Mouse (Mus musculus): Measurements from ENCODE around the gene Pdzd9.

The Pdzd9 gene

DNA sequence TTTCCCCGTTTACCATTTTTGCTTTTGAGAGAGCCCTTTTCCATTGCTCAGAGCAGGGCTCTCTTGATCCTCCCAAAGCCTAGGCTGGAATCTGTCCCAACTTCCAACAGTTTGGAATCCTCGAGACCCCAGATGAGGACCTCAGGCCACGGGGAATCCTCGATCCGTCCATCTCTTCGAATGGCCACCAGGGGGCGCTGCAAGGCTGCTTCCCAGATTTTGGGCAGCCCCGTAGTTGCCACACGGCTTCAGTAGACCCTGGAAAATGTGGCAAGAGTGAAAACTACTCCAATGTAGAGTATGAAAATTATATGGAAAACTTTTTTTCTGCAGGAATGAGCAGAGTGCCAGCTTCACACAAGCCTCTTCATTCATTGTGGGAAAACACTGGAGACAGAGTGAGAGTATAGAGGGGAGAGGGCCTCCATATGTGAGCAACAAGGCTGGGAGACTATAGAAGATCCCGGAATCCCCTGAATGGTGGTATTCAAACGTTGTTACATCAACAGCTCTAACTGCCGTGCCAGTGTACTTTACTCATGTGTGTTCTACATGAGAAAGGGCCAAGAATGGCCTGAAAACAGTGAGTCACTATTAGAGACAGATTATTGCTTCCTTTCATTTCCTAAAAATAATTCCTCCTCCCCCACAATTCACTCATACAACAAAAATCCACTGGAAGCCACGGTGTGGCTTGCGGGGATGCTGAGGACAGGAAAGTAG, at the start of gene Pdzd9:
Gene Pdzd9, minus strand, starts transcription at position 191 of the 723 bp plus-strand sequence.
- WGBS = 11% methylated on average over 14 of the region's 14 CpGs

DNA sequence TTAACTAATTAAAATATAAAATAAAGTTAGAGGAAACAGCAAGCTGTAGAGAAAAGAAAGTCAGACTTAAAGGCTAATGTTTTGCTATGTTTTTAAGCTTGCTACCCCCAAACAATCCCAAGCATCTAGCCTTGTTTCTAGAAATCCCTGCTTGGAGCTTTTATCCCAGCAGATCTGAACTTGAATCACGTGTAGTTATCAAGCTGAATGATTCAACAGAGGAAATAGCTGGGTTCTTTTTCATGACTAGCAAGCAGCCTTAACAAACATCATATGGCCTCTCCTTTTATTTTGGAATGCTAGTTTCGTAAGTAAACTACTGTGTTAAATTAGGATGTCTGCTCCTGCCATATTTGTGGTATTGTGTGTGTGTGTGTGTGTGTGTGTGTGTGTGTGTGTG, 47.1 kb upstream of the Pdzd9 start:
- 35% methylated on average over 2 of the region's 2 CpGs for WGBS

DNA sequence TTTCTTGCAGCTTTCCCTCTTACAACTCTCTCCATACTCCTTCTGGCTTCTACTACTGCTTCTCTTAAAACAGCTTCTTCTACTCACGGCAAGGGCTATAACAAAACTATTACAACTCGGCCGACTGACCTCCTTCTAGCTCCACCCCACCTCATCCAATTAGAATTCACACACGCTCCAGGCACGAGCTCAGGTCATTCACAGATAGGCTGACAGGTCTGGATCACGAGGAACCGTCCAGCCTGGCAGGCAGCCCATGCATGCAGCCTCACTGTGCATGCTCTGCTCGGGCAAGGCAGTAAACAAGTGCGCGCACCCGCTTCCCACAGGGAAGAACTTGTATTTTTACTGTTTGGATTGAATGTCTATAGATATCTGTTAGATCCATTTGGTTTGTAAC, 43.8 kb upstream of the Pdzd9 start:
- WGBS = 66% methylated on average over 11 of the region's 11 CpGs

DNA sequence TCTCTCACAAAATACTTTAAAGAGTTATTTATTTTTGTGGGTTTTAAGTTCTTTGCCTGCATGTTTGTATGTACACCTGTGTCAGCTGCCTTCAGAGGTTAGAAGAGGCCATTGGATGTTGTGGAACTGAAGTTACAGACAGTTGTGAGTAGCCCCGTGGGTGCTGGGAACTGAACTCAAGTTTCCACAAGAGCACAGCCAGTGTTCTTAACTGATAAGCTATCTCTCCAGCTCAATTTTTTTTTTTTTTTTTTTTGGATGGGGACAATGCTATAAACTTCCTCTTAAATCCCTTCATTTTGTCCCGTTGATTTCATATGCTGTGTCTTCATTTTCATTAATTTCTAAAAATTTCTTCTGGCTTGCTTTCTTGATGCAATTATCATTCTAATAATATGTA, 43.1 kb upstream of the Pdzd9 start:
- WGBS = 92% methylated on average over 2 of the region's 2 CpGs

DNA sequence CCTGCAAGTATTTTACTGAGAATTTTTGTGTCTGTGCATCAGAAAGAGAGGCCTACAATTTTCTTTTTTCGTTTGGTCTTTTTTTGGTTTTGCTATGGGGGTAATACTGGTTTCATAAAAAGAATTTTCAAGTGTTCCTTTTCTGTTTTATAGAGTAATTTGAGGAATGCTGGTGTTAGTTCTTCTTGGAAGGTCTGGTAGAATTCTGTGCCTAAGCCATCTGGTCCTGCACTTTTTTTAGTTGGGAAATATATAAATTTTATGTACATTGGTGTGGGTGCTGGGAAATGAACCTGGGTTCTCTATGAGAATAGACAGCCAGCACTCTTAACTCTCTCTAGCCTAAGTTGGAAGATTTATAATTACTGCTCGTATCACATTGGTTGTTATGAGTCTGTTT, 41.9 kb upstream of the Pdzd9 start:
- 46% methylated on average over 2 of the region's 2 CpGs for WGBS

DNA sequence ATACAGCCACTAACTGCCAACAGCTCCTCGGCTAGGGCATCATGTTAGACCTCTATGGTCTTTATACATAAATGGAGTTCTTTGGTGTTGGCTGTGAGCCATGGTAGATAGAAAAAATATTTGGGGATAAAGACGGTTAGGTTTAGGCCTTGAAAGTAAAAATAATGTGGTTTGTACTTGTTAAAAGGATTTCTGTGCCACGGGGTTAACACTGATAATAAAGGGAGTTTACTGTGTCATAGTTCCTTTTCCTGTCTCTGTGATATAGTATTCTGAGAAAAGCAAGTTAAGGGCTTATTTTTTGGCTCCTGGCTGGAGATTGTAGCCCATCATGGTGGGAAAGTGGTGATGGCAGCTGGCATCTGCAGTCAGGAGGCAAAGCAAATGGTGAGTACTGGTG, 33.7 kb upstream of the Pdzd9 start:
- WGBS = 62% methylated on average over 3 of the region's 3 CpGs

DNA sequence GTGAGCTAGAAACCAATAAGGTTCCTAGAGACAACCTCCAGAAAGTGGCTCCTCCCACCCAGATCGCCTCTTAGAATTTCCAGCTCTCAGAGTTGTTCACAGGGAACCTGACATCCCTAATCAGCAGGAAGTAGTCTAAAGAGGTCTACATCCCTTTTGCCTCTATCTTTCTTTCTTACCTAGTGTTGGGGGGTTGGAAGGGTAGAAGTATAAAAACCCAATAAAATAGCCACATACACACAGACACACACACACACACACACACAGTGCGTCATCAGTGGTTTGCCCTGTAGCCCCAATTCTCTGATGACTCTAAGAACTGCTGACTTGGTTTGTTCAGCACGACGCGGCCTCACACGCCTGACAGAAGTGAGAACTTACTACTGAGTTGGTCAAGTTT, 29.4 kb upstream of the Pdzd9 start:
- WGBS = 84% methylated on average over 6 of the region's 6 CpGs

DNA sequence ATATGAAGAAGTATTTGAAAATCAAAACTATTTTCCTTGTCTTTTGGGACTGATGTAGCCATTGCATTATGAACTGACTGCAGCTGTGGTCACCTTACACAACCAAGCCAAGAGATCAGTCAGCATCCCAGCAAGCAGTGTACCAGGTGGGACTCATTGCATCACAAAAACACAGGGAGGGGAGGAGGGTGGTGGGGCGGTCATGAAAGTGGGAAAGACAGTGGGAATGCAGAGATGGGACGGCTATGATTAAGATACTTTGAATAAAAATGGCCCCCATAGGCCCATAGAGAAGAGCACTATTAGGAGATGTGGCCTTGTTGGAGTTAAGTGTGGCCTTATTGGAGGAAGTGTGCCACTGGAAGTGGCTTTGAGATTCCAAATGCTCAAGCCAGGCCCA, 26.2 kb upstream of the Pdzd9 start:
- 96% methylated on average over 2 of the region's 2 CpGs for WGBS

DNA sequence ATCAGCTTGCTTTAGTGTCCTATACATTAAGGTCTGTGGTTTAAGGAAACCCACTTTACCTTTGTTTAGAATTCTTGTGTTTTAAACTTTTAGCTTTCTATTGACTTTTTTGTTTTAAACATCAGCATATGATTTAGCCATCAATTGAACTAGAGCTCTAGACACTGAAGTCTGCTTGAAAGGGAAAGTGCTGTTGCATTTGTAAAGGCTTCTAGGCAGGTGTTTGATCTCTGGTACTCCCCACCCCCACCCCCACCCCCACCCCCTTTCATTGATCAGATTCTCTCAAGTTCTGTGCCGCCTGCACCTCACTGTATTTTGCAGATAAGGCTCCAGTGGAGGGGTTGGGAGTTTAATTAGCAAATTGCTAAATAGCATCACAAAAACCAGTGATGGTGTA, 25.5 kb upstream of the Pdzd9 start:
- WGBS = 92% methylated on average over 1 of the region's 1 CpGs

DNA sequence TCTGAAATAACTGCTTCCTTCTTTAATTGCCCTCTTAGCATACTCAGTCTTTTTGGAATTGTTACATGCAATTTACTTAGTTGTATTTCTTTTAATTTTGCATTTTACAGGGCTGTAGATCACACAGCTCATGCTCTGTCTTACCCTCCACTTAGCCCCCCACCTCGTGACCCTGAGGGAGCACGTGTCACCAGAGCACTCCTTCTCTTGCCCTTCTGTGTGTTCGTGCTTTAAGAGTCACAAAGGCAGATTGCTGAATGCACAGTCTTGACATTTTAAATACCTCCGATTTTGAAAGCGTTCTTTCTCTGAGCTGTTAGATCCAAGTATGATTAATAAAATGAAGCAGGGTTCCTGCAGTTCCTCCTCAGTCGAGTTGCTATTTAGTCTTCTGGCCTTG, 25.1 kb upstream of the Pdzd9 start:
- 46% methylated on average over 6 of the region's 6 CpGs for WGBS

DNA sequence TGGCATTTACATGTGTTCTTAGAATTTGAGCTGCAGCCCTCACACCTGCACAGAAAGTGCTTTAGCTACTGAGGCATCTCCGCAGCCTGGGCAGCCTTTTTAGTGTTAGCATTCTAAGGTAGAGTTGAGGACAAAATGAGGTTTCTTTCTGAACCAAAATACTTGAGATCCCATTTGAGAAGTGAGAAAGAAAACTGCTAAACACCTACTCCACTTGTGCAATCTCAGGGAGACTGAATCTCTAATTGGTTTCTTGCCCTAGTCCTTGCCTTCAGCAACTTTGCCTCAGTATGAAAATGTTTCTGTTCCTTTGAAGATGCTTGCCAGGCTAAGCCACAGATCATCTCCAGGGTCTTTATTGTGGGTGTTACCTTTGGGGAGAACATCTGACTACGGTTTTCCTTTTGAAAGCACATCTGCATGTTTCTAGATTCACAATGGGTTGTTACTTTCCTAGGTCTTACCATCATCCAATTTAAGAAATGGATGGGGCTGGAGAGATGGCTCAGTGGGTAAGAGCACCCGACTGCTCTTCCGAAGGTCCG, 23.8 kb upstream of the Pdzd9 start:
- WGBS = 83% methylated on average over 5 of the region's 5 CpGs

DNA sequence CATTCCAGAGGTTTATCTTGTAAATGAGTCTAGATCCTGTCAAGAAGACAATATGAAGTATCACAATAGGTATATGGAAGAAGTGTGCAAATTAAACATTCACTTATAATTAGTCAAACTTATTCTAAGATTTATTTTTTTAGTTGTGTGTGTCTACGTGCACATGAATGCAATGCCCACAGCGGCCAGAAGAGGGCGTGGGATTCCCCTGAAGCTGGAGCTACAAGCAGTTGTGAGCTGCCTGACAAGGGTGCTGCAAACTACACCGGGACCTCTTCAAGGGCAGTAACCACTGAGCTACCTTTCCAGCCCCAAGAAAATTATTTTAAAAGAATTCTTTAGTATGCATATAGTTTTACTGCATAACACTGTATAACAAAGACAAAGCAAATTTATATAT, 20.5 kb upstream of the Pdzd9 start:
- WGBS = 77% methylated on average over 4 of the region's 4 CpGs

DNA sequence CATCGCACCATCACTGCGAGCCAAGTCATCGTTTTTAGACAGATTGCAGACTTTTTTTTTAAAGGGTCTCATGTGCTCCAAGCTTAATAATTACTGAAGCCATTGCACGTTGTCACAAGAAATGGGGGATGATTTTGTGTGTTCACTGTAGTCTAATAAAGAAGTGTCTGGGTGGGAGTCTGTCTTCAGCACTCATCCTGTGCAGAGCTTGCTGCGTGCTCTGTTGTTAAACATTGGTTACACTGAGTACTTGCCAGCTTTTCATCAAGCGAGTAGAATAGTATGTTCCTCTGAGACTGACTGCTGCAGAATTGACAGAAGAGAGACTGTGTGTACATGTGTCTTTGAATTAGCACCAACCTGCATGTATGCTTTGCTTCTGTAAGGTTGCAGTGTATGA, 15.1 kb upstream of the Pdzd9 start:
- 44% methylated on average over 6 of the region's 6 CpGs for WGBS

DNA sequence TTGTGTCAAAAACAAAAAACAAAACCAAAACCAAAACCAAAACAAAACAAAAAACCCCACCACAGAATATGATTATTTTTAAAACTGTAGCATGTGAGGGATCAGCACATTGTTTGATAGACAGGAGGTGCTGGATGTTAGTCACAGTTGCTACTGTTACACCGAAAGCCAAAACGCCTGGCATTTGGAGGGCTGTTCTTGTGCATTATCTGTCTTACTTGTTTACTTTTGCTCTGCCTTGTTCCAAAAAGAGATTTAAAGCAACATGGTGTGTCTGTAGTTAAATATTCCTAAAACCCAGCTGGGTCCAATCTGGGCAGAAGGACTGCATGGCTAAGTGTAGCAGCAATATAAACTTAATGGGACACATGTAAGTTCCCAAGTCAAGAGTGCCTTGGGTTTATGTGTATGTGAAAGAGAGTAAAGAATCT, 14.6 kb upstream of the Pdzd9 start:
- WGBS = 56% methylated on average over 2 of the region's 2 CpGs

DNA sequence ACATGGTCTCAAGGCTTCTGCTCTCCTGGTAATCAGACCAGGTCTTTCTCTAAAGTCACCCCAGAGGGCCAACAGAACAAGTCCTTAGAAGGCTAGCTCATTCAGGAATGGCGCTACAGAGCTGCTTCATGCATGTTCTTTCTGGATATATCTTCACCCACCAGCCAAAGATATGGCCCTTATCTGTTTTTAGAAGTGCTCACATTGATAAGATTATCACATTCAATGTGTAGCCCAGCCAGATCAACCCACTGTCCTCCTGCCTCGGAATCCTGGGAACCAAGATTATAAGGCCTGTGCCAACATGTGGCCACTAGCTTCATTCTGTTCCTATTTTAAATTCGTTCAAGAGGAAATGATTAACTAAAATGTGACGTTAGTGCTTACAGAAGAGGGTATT, 11.9 kb upstream of the Pdzd9 start:
- WGBS = 40% methylated on average over 4 of the region's 4 CpGs

DNA sequence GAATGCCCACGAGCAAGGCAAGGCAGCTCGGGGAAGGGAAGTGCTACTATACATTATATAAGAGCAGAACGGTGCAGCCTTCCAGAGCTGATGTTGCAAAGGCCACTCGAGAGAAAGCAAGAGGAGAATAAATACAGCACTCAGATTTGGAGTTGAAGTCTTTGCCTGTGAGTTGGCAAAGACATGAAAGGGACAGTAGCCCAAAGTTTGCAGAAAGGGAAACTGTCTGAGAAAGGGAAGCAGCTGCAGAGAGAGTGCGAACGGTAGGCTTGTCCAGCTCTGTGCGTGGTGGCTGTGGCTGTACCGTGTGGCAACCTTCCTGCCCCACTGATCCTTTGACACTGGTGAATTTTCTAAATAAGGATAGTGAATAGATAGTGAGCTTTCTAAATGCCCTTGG, 8.9 kb upstream of the Pdzd9 start:
- WGBS = 10% methylated on average over 8 of the region's 8 CpGs

DNA sequence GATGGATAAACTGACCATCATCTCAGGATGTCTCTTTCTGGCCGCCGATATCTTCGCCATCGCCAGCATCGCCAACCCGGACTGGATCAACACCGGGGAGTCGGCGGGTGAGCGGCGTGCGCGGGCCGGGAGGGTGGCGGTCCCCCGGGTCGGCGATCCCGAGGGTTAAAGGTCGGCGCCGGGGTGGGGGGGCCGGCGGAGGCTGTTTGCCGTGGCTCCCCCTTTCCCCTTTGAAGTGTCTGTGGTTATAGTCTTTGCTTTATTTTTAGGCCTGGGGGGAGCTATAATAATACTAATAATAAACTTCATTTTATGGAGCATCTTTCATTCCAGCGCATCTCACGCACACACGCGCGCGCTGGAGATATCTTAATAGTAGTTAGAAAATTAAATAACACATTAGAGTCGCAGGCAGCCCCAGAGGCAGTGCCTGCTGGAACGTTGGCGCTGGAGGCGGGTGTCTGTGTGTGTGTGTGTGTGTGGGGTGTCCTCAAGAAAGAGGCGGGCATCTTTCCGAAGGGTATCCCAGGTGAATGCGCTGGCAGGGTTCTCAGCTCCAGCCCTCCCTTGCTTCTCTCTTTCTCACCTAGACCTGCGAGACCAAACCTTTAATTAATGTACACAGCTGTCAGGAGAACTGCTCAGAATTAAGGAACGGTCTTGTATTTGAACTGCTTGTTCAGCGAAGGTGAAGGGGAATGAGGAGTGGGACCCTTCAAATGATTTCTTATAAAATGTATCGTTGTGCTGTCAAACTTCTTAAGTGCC, 7.8 kb upstream of the Pdzd9 start:
- 1% methylated on average over 42 of the region's 42 CpGs for WGBS

DNA sequence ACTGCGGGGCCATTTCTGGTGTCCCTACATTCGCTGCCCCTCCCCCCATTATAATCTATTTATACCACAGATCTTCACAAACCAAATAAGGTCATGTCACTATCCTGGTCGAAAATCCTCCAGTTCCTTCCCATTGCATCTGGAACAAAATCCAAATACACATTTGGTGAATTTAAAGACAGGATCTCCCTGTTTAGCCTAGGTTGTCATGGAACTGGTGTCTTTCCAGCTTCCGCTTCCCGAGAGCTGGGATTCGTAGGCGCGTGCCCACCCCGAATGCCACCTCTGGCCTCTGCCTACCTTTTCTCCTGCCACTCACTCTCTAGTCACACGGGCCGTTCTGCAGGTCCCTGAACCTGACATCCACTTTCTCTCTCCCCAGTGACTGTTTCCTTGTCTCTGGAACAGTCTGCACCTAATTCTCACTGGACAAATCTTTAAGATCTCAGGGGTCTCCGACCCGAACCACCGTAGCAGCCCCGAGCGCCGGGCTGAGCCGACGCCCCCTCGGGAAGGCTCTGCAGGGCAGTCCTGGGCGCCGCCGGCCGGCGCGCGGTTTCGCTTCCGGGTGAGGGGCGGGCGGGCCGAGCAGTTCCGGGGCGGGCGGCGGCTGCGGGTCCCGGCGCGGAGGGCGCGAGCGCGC, 7.0 kb upstream of the Pdzd9 start, which contains the start of gene Mosmo:
Gene Mosmo, plus strand, starts transcription at position 618 of the 643 bp plus-strand sequence.
- under 1% methylated on average over 44 of the region's 44 CpGs for WGBS

DNA sequence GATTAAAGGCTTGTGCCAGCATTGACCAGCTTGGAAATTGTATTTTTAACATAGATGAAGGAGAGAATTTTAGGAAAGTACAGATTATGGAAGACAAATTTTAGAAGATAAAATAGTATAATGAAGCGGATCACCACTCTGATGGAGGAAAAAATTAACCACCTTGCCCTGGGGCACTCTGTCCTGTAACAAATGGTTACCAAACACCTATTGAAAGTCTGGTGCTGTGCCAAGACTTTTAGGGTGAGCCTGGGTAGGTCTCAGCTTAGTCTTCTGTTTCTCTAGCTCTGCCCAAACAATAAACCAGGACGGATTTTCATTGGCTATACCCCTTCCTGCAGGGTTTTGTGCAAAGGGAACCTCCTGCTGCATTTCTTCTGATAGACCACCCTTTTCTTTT, 1.1 kb upstream of the Pdzd9 start:
- 68% methylated on average over 2 of the region's 2 CpGs for WGBS

DNA sequence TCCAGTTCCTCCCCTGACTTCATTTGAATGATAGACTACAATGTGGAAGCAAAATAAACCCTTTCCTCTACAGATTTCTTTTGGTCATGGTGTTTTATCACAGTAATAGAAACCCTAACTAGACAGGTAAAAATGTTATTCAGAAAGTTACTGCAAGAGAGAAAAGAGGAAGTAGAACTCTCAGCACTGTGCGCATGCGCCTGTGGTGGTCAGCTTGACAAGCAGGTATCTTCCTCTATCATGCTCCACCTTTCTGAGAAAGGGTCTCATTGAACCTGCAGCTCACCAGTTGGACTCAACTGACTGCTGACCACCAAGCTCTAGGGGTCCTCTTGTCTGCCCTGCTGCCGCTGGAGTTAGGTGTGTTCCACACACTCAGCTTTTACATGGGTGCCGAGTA, 8.1 kb downstream of the Pdzd9 start:
- 95% methylated on average over 4 of the region's 4 CpGs for WGBS

DNA sequence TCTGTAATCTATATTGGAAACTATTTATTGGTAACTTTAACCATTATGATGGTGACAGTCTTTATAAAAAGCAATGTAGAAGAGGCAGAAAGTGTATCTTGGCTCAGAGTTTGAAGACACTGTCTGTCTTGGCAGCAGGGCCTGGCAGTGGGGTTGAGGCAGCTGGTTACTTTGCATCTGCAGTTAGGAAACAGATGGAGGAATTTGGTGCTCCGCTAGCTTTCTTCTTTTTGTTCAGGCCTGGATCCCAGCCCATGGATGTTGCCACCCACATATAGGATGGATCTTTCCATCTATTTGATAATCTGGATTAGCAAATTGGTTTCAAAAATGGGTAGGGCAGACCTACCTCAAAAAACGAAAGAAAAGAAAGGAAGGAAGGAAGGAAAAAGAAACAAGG, 22.3 kb downstream of the Pdzd9 start:
- 32% methylated on average over 2 of the region's 2 CpGs for WGBS

DNA sequence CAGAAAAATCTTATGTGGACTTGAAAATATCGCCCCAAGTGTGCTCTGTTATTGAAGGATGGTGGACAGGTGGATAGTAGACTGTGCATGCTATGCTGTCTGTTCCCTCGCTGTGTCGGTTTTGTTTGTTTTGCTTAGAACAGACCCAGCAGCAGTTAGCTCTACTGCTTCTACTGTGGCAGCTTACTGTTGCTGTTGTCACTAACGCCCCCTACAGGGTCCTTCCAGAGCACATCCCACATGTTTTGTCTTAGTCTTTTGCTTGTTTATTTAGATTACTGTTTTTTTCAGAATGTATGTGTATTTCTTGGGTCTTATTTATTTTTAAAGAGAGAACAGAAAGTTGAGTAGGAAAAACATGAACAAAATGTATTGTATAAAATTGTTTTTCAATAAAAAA, 26.9 kb downstream of the Pdzd9 start:
- WGBS = 58% methylated on average over 4 of the region's 4 CpGs

DNA sequence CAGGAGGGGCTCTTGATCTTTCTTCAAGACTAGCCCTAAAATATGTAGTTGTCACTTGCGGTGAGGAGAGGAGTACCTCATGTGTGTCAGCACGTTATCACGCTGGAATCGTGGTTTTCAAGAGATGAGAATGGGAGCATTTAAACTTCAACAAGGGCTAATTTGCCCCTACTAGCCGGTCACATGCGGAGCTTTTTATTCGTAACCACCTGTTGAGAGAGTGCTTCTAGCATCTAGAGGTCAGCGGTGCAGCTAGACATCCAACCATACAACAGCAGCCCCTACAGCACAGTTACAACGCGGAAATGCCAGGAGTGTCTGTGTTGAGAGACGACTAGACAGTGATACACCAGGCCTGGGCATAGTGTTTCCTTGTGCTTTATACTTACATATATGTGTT, 34.3 kb downstream of the Pdzd9 start:
- WGBS = under 1% methylated on average over 11 of the region's 11 CpGs
